Mouse (Mus musculus): ENCODE data around the gene Mphosph8. TPM values are rescaled to one million over a fixed set of nuclear protein-coding genes. Genes with fewer than 3 reads are reported as not detected.

The Mphosph8 gene
- polyA plus RNA-seq, 1 experiment = 37.5 TPM

Other genes starting within 250 kb of the Mphosph8 start
- 3.1 and 3.4 TPM in 2 replicates for gene Cenpj, start 92.8 kb upstream of the Mphosph8 start, polyA plus RNA-seq (2012; rRNA removed)
- gene Parp4, start 92.6 kb upstream of the Mphosph8 start, polyA plus RNA-seq (2012; rRNA removed) = 7.0 and 7.4 TPM in 2 replicates
- 34.2 and 39.0 TPM in 2 replicates for gene Pspc1, start 110.1 kb downstream of the Mphosph8 start, polyA plus RNA-seq (2012; rRNA removed)
- 26.9 and 30.9 TPM in 2 replicates for gene Zmym5, start 143.5 kb downstream of the Mphosph8 start, polyA plus RNA-seq (2012; rRNA removed)
- gene Zmym2, start 218.4 kb downstream of the Mphosph8 start, polyA plus RNA-seq (2012; rRNA removed) = 38.6 and 45.5 TPM in 2 replicates

Measured in frontal cortex, adult 2 months (tissue).